In the genomic region with DNA sequence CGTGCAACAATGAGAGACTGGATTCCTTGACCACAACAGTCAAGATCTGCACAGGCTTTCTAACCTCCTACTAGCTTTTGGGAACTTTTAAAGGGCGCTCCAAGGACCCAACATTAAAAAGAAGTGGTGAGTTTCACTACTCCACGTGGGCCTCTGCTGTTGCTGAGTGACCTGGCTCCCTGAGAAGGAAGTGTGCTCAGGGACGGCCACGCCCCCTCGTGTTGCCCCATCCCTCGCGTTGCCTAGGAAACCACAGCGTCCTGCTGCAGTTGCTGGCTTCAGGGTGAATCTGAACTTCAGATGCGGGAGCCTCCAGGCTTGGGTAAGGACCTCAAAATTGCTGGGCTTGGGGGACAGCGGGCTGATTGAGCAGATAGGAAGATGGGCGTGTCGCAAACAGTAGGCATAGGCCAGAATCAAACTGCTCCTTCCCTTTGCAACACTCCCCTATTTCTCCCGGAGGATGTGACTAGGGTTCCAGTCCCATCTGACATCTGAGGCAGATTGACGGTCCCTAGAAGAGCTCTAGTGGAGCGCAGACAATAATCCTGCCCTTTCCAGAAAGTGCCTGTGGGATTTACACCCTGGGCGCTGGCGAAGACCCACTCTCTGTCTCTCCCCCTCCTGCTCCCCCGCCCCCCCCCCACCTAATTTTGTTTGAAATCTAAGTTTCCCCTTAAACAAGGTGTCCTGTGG, we compare ENCODE assay signal across 8 mouse cellular contexts. TPM values are rescaled to one million over a fixed set of nuclear protein-coding genes. Genes with fewer than 3 reads are reported as not detected.
A peak's percentile ranks its signal among the peaks of the same experiment; 100 is the strongest.
DNase-seq lines count a peak whose midpoint lies in the region; ATAC-seq and TF ChIP-seq lines count a peak whose summit lies in the region.

Gene Ccdc180 (plus strand): TSS at position 238 of the 696 bp plus-strand sequence.

- H3K4me3 ChIP-seq in embryonic facial prominence, embryonic 15.5 days (replicated peaks) = no peak within 1 kb of the TSS
- no peak within 1 kb of the TSS for H3K4me3 ChIP-seq in liver, postnatal 0 days (ENCODE audit: low read depth, low read length)
- no peak within 1 kb of the TSS for H3K4me3 ChIP-seq in neural tube, embryonic 11.5 days (ENCODE audit: low read depth, low read length)
- peak within 1 kb of the TSS; percentile 92 for H3K4me3 ChIP-seq in testis, adult 2 months (ENCODE audit: control insufficient read depth, low read depth, low read length)

- TF ChIP-seq POLR2A in testis, adult 2 months (IDR thresholded peaks at IDR 0.05; ENCODE audit: control insufficient read depth, low read depth, low read length) = peak; percentile 90; the same call in 1 of the 2 replicates

- DNase-seq in ovary, adult 18-20 months (ENCODE audit: low spot score) = peak; percentile 75
- DNase-seq in ovary, postnatal 10 days (ENCODE audit: low spot score) = no peak
- peak; percentile 48 to 60 for DNase-seq in heart, postnatal 10 days
- peak; percentile 74 to 88 for DNase-seq in kidney, postnatal 25 days
- DNase-seq in liver, postnatal 0 days = peak; percentile 90
- DNase-seq in neural tube, embryonic 11.5 days (ENCODE audit: low spot score) = peak; percentile 82

- no peak within 1 kb of the TSS for H3K27ac ChIP-seq in embryonic facial prominence, embryonic 15.5 days (replicated peaks)
- 0 out of 2 replicates have a peak within 1 kb of the TSS, but pooled peaks have one; percentile 26 for H3K27ac ChIP-seq in liver, postnatal 0 days (ENCODE audit: low read depth)
- no peak within 1 kb of the TSS for H3K27ac ChIP-seq in neural tube, embryonic 11.5 days (ENCODE audit: low read depth, low read length)
- H3K27ac ChIP-seq in testis, adult 2 months (ENCODE audit: control insufficient read depth, insufficient read depth, low read depth, low read length) = peak within 1 kb of the TSS; percentile 78

- peak within 1 kb of the TSS; percentile 29 for H3K4me2 ChIP-seq in embryonic facial prominence, embryonic 15.5 days (replicated peaks)
- H3K4me2 ChIP-seq in liver, postnatal 0 days (ENCODE audit: low read depth, low read length) = no peak within 1 kb of the TSS
- H3K4me2 ChIP-seq in neural tube, embryonic 11.5 days (ENCODE audit: low read depth) = peak within 1 kb of the TSS; percentile 25

- H3K9me3 ChIP-seq in embryonic facial prominence, embryonic 15.5 days (replicated peaks) = no peaks in the 10 kb centered on the region
- no peaks in the 10 kb centered on the region for H3K9me3 ChIP-seq in liver, postnatal 0 days (ENCODE audit: low read length)
- no peaks in the 10 kb centered on the region for H3K9me3 ChIP-seq in neural tube, embryonic 11.5 days (ENCODE audit: control insufficient read depth, low read length)

- H3K9ac ChIP-seq in embryonic facial prominence, embryonic 15.5 days = no peak within 1 kb of the TSS
- no peak within 1 kb of the TSS for H3K9ac ChIP-seq in liver, postnatal 0 days (replicated peaks)
- no peak within 1 kb of the TSS for H3K9ac ChIP-seq in neural tube, embryonic 11.5 days (ENCODE audit: low read length)

- WGBS in embryonic facial prominence, embryonic 15.5 days = 12% methylated on average over 19 of the region's 19 CpGs
- 16% methylated on average over 19 of the region's 19 CpGs for WGBS in liver, postnatal 0 days (ENCODE audit: insufficient replicate concordance)
- WGBS in neural tube, embryonic 11.5 days = 11% methylated on average over 19 of the region's 19 CpGs

- no peaks in the 10 kb centered on the region for H3K36me3 ChIP-seq in embryonic facial prominence, embryonic 15.5 days
- no peaks in the 10 kb centered on the region for H3K36me3 ChIP-seq in liver, postnatal 0 days (replicated peaks; ENCODE audit: insufficient read depth, low read length)
- H3K36me3 ChIP-seq in neural tube, embryonic 11.5 days (ENCODE audit: control insufficient read depth, insufficient read depth, low read length) = no peaks in the 10 kb centered on the region
- no peaks in the 10 kb centered on the region; the same call in none of the 2 replicates for H3K36me3 ChIP-seq in testis, adult 2 months (ENCODE audit: control insufficient read depth, insufficient read depth, low read length)

- peak; percentile 39; the same call in 1 of the 2 replicates for ATAC-seq in embryonic facial prominence, embryonic 15.5 days (ENCODE audit: insufficient number of reproducible peaks, low FRiP score, low TSS enrichment, low read depth)
- peak; percentile 85 for ATAC-seq in liver, postnatal 0 days
- peak; percentile 16; the same call in 1 of the 2 replicates for ATAC-seq in neural tube, embryonic 11.5 days (ENCODE audit: insufficient read depth, low FRiP score, low TSS enrichment)

- intact Hi-C loops in heart, postnatal 10 days (cut with DNase I) = no loop called here

- TF ChIP-seq EP300 in liver, postnatal 0 days (IDR thresholded peaks at IDR 0.05; ENCODE audit: low read depth) = no peak

- TF ChIP-seq CTCF in liver, postnatal 0 days (IDR thresholded peaks at IDR 0.05; ENCODE audit: low read depth) = no peak
- TF ChIP-seq CTCF in testis, adult 2 months (IDR thresholded peaks at IDR 0.05; ENCODE audit: control insufficient read depth, insufficient read depth, insufficient replicate concordance, low read depth, low read length) = no peak

- H3K4me1 ChIP-seq in embryonic facial prominence, embryonic 15.5 days = peaks cover 7% of the 10 kb centered on the region
- no peaks in the 10 kb centered on the region; the same call in 1 of the 2 replicates for H3K4me1 ChIP-seq in liver, postnatal 0 days (ENCODE audit: insufficient read depth)
- H3K4me1 ChIP-seq in neural tube, embryonic 11.5 days (ENCODE audit: control insufficient read depth, insufficient read depth, low read length) = peaks cover 9% of the 10 kb centered on the region
- peaks cover 8% of the 10 kb centered on the region for H3K4me1 ChIP-seq in testis, adult 2 months (ENCODE audit: control insufficient read depth, insufficient read depth, low read length)

- H3K27me3 ChIP-seq in embryonic facial prominence, embryonic 15.5 days = no peaks in the 10 kb centered on the region
- no peaks in the 10 kb centered on the region for H3K27me3 ChIP-seq in liver, postnatal 0 days (ENCODE audit: insufficient read depth, low read length)
- no peaks in the 10 kb centered on the region for H3K27me3 ChIP-seq in neural tube, embryonic 11.5 days (ENCODE audit: control insufficient read depth, insufficient read depth, low read length)
- H3K27me3 ChIP-seq in testis, adult 2 months (ENCODE audit: control insufficient read depth, insufficient read depth, low read length) = no peaks in the 10 kb centered on the region

RNA-seq across cellular contexts. Expression of gene Ccdc180, which starts in this region (rescaled TPM):
- 1.2 and 2.4 TPM in 2 replicates for polyA plus RNA-seq in embryonic facial prominence, embryonic 15.5 days (2015; fragmentation: Nextera tagmentation; extraction: Ambion mirVana)
- not detected for total RNA-seq in heart, postnatal 10 days (2021)
- polyA plus RNA-seq in liver, postnatal 0 days (2015; fragmentation: Nextera tagmentation; extraction: Ambion mirVana) = 0.16 and 0.18 TPM in 2 replicates
- 0.05 TPM in 1 of 2 replicates, not detected in the other for polyA plus RNA-seq in neural tube, embryonic 11.5 days (2014; fragmentation: Nextera tagmentation; extraction: Ambion mirVana)
- polyA plus RNA-seq in testis, adult 2 months (2012; rRNA removed) = 15.6 and 15.9 TPM in 2 replicates

Comparison
In these comparisons a context has a peak if more than half of its experiments do, and no peak if none do; other contexts are left out.
1. Peak in DNase-seq in heart, postnatal 10 days; RNA of the gene not detected or under 1 TPM.
2. Peak in DNase-seq, ATAC-seq and H3K27ac ChIP-seq in liver, postnatal 0 days; RNA of the gene not detected or under 1 TPM.
3. Peak in DNase-seq, ATAC-seq and H3K4me2 ChIP-seq in neural tube, embryonic 11.5 days; RNA of the gene not detected or under 1 TPM.
4. ATAC-seq: peak in every context shown above with its lines; median percentile 85 in liver, postnatal 0 days; 39 in embryonic facial prominence, embryonic 15.5 days; 16 in neural tube, embryonic 11.5 days.